Mouse (Mus musculus) heart, embryonic 16.5 days (tissue): ENCODE measurements around the gene Etv5. TPM values are rescaled to one million over a fixed set of nuclear protein-coding genes. Genes with fewer than 3 reads are reported as not detected.
A peak's percentile ranks its signal among the peaks of the same experiment; 100 is the strongest.

Experiments
- ATAC-seq: fragments of 200-750 bp; cut with Nextera tagmentation; replicated peaks from 2 replicates; pipeline ENCODE4 v1.8.0; 2017; ENCODE audit warnings: moderate number of reproducible peaks; ENCODE audit not compliant: insufficient read depth, low FRiP score; ENCODE audit errors: extremely low read depth
- H3K27ac ChIP-seq: fragments of 300-500 bp; sonication (generic); 2 replicates; pipeline ENCODE4 v1.5.1; 2014; ENCODE audit warnings: mild to moderate bottlenecking, low read length, control low read depth, moderate library complexity
- H3K27me3 ChIP-seq: fragments of 300-500 bp; sonication (generic); 2 replicates; pipeline ENCODE4 v1.6.1; 2014; ENCODE audit warnings: low read length, mixed read lengths; ENCODE audit not compliant: control insufficient read depth, insufficient read depth
- H3K36me3 ChIP-seq: fragments of 300-500 bp; sonication (generic); 2 replicates; pipeline ENCODE4 v1.6.1; 2014; ENCODE audit not compliant: control insufficient read depth, insufficient read depth
- H3K4me1 ChIP-seq: fragments of 300-500 bp; sonication (generic); 2 replicates; pipeline ENCODE4 v1.6.1; 2014; ENCODE audit warnings: low read length, mixed read lengths; ENCODE audit not compliant: control insufficient read depth, insufficient read depth
- H3K4me2 ChIP-seq: fragments of 300-500 bp; sonication (generic); 2 replicates; pipeline ENCODE4 v1.6.1; 2014; ENCODE audit warnings: low read depth, mild to moderate bottlenecking, control low read depth, low read length
- H3K4me3 ChIP-seq: fragments of 300-500 bp; sonication (generic); 2 replicates; pipeline ENCODE4 v1.5.1; 2014; ENCODE audit warnings: mild to moderate bottlenecking, control low read depth, low read length
- H3K9ac ChIP-seq: fragments of 300-500 bp; sonication (generic); 2 replicates; pipeline ENCODE4 v1.6.1; 2014; ENCODE audit warnings: low read length, control low read depth
- H3K9me3 ChIP-seq: fragments of 300-500 bp; sonication (generic); replicated peaks from 2 replicates; pipeline ENCODE4 v1.6.1; 2016; ENCODE audit warnings: low read length; ENCODE audit not compliant: control insufficient read depth
- WGBS: fragments of 180-500 bp; shearing (Covaris S2); extraction: QIAGEN DNeasy Blood & Tissue Kit; methylation state at CpG from one replicate; pipeline ENCODE4 v1.1.7; 2014; 5-methylcytosine and 5-hydroxymethylcytosine counted together
- polyA plus RNA-seq: library from polyadenylated mRNA; unstranded; fragments of >200 nt; fragmentation: Nextera tagmentation; extraction: Ambion mirVana; gene quantifications from 2 replicates; pipeline ENCODE4 v1.2.1, GENCODE M21; 2015

Gene Etv5
- polyA plus RNA-seq = 19.7 and 28.6 TPM in 2 replicates

DNA sequence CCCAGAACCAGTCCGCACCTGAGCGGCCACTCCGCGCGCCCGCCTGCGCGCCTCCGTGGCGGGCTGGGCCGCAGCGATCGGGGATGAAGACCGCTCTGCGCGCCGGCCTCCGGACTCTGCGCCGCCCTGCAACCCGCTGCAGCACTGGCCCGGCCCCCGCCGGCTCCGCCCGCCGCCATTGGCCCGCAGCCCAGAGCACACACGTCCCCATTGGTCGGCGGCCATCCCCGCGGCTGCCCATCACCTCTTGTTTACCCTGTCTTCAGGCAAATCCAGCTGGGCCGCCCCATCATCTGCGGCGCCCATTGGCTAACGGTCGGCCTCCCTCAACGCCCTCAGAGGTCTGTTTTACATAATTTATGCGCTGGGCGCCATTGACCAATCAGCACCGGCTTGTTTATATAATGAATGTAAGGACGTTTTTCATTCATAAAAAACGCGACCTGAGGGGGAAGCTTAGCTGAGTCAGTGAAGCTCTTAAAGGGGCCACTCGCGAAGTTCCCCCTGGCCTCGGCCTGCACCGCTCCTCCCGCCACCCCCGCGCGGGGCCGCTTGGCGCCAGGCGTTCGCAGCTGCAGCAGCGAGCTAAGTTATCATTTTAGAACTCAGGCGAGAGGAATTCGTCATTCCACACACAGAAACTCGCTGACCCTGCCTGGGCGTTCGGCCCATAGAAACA lies at the start of gene Etv5:
Gene Etv5 (minus strand): TSS at position 221 of the 679 bp plus-strand sequence.
- Histone ChIP-seq H3K9me3 (no peaks in the 10 kb centered on the region), H3K9ac (peak within 1 kb of the TSS; percentile 88), H3K4me1 (peaks cover 18% of the 10 kb centered on the region), H3K36me3 (peaks cover 4% of the 10 kb centered on the region), H3K4me3 (peak within 1 kb of the TSS; percentile 91), H3K4me2 (peak within 1 kb of the TSS; percentile 99), H3K27me3 (no peaks in the 10 kb centered on the region), H3K27ac (peak within 1 kb of the TSS; percentile 87)
- ATAC-seq = peak; percentile 96
- WGBS = under 1% methylated on average over 63 of the region's 63 CpGs

GRCm38 (mm10) chr16:22483900-22484299 lies 44.4 kb upstream of the Etv5 start:
- Histone ChIP-seq H3K36me3 (no peaks in the 10 kb centered on the region), H3K9me3 (no peaks in the 10 kb centered on the region), H3K27ac (no peak overlapping the region), H3K4me2 (no peak overlapping the region), H3K4me1 (peaks cover 4% of the 10 kb centered on the region; the same call in 1 of the 2 replicates), H3K9ac (no peak overlapping the region), H3K27me3 (no peaks in the 10 kb centered on the region), H3K4me3 (no peak overlapping the region)
- WGBS = 62% methylated on average over 1 of the region's 1 CpGs
- no peak for ATAC-seq

DNA sequence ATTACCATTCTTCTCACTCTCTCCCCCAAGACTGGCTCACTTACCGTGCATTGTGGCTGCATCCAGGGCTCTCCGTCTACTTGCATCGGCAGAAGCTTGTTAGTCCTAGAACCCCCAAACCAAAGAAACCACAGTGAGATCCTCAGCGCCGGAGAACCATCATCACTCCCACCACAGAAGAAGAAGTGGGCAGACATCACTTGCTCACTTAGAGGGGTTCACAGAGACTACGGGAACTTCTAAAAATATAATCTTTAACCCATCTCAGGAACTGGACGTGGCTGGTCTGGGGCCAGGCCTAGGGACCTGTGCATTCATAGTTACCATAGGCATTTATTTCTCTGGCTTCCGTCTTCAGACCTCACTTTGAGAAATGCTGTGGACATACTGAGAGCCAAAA lies 39.8 kb upstream of the Etv5 start:
- Histone ChIP-seq H3K9me3 (no peaks in the 10 kb centered on the region), H3K4me3 (no peak overlapping the region), H3K4me2 (no peak overlapping the region), H3K4me1 (peaks cover 6% of the 10 kb centered on the region; the same call in 1 of the 2 replicates), H3K27me3 (no peaks in the 10 kb centered on the region), H3K9ac (no peak overlapping the region), H3K36me3 (no peaks in the 10 kb centered on the region), H3K27ac (no peak overlapping the region)
- WGBS = 80% methylated on average over 8 of the region's 8 CpGs
- ATAC-seq = no peak

DNA sequence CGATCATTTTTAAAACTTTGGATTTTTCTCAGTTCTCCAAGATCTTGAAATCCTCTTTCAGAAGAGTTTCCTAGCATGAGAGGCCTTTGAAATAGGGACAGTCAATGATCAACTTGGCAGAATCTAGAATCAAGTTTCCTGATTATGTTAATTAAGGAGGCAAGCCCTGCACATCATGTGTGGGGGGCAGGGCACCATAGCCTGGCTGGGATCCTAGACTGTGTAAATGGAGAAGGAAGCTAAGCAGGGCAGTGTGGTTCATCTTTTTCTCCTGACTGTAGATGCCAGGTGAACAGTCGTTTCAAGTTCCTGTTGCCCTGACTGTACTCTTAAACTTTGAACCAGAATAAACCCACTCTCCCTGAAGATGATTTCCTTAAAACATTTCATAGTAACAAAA lies 32.2 kb upstream of the Etv5 start:
- Histone ChIP-seq H3K36me3 (no peaks in the 10 kb centered on the region), H3K4me3 (no peak overlapping the region), H3K9ac (no peak overlapping the region), H3K4me2 (no peak overlapping the region), H3K27ac (no peak overlapping the region), H3K4me1 (peaks cover 12% of the 10 kb centered on the region), H3K9me3 (no peaks in the 10 kb centered on the region), H3K27me3 (no peaks in the 10 kb centered on the region)
- 73% methylated on average over 2 of the region's 2 CpGs for WGBS
- no peak for ATAC-seq

GRCm38 (mm10) chr16:22469385-22469784 lies 29.9 kb upstream of the Etv5 start:
- ATAC-seq = no peak; the same call in 1 of the 2 replicates
- Histone ChIP-seq H3K4me3 (no peak overlapping the region), H3K9ac (no peak overlapping the region), H3K4me1 (peaks cover 10% of the 10 kb centered on the region), H3K9me3 (no peaks in the 10 kb centered on the region), H3K27me3 (no peaks in the 10 kb centered on the region), H3K27ac (no peak overlapping the region), H3K4me2 (no peak overlapping the region), H3K36me3 (no peaks in the 10 kb centered on the region)
- WGBS = 43% methylated on average over 11 of the region's 11 CpGs

- H3K27ac ChIP-seq = no peak overlapping the region
- WGBS = 93% methylated on average over 2 of the region's 2 CpGs
- H3K36me3 ChIP-seq = no peaks in the 10 kb centered on the region
- H3K4me1 ChIP-seq = peaks cover 10% of the 10 kb centered on the region
- ATAC-seq = no peak
- H3K27me3 ChIP-seq = no peaks in the 10 kb centered on the region
- no peak overlapping the region for H3K4me2 ChIP-seq
- H3K9ac ChIP-seq = no peak overlapping the region
- H3K9me3 ChIP-seq = no peaks in the 10 kb centered on the region
- H3K4me3 ChIP-seq = no peak overlapping the region
These were observed 27.6 kb upstream of the Etv5 start for GRCm38 (mm10) chr16:22467111-22467510.

DNA sequence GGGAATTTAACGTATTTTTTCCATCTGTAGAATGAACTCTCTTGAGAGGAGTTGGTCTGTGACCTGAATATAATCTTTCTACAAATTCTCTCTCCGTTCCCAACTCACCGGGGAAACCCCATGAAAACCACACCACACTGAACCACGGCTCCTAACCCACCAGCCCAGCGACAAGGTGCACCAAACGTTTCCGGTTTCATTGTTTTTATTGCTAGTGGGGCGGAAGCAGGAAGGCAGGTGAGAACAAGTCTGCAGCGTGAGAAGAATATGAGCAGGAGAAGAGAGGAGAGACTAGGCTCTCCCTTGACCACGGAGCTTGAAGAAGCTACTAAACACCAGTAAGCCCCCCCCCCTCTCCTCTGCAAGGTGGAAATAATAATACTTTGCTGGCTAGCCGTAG lies 26.9 kb upstream of the Etv5 start:
- H3K4me1 ChIP-seq = peaks cover 15% of the 10 kb centered on the region
- H3K9ac ChIP-seq = no peak overlapping the region
- H3K4me3 ChIP-seq = no peak overlapping the region
- H3K9me3 ChIP-seq = no peaks in the 10 kb centered on the region
- no peak overlapping the region for H3K4me2 ChIP-seq
- no peak overlapping the region for H3K27ac ChIP-seq
- no peak for ATAC-seq
- WGBS = 68% methylated on average over 11 of the region's 11 CpGs
- H3K36me3 ChIP-seq = no peaks in the 10 kb centered on the region
- H3K27me3 ChIP-seq = no peaks in the 10 kb centered on the region

GRCm38 (mm10) chr16:22462220-22462619 lies 22.7 kb upstream of the Etv5 start:
- peaks cover 6% of the 10 kb centered on the region; the same call in 1 of the 2 replicates for H3K4me1 ChIP-seq
- H3K4me2 ChIP-seq = no peak overlapping the region
- no peaks in the 10 kb centered on the region for H3K36me3 ChIP-seq
- H3K9ac ChIP-seq = no peak overlapping the region
- H3K27ac ChIP-seq = no peak overlapping the region
- 72% methylated on average over 3 of the region's 3 CpGs for WGBS
- no peak overlapping the region for H3K4me3 ChIP-seq
- ATAC-seq = no peak
- H3K27me3 ChIP-seq = no peaks in the 10 kb centered on the region
- no peaks in the 10 kb centered on the region for H3K9me3 ChIP-seq

- H3K4me3 ChIP-seq = no peak overlapping the region
- no peaks in the 10 kb centered on the region for H3K27me3 ChIP-seq
- 42% methylated on average over 6 of the region's 6 CpGs for WGBS
- no peaks in the 10 kb centered on the region for H3K36me3 ChIP-seq
- H3K4me2 ChIP-seq = no peak overlapping the region
- H3K4me1 ChIP-seq = peaks cover 6% of the 10 kb centered on the region; the same call in 1 of the 2 replicates
- no peak overlapping the region for H3K9ac ChIP-seq
- no peaks in the 10 kb centered on the region for H3K9me3 ChIP-seq
- H3K27ac ChIP-seq = no peak overlapping the region
- no peak for ATAC-seq
These were observed 22.2 kb upstream of the Etv5 start for GRCm38 (mm10) chr16:22461728-22462127.
